Mouse (Mus musculus) neural tube, embryonic 15.5 days (tissue): ENCODE results near the gene Cfap57. TPM values are rescaled to one million over a fixed set of nuclear protein-coding genes. Genes with fewer than 3 reads are reported as not detected.

Source experiments
- ATAC-seq: fragments of 200-750 bp; cut with Nextera tagmentation; 2 replicates; pipeline ENCODE4 v1.8.0; 2017; ENCODE audit warnings: mild to moderate bottlenecking, moderate TSS enrichment, moderate library complexity; ENCODE audit not compliant: low FRiP score
- H3K27ac ChIP-seq: fragments of 300-500 bp; sonication (generic); replicated peaks from 2 replicates; pipeline ENCODE4 v1.5.1; 2015; ENCODE audit warnings: mild to moderate bottlenecking, inconsistent platforms
- H3K27me3 ChIP-seq: fragments of 300-500 bp; sonication (generic); replicated peaks from 2 replicates; pipeline ENCODE4 v1.6.1; 2015; ENCODE audit warnings: inconsistent platforms
- H3K36me3 ChIP-seq: fragments of 300-500 bp; sonication (generic); 2 replicates; pipeline ENCODE4 v1.6.1; 2015; ENCODE audit warnings: inconsistent platforms
- H3K4me1 ChIP-seq: fragments of 300-500 bp; sonication (generic); 2 replicates; pipeline ENCODE4 v1.6.1; 2015; ENCODE audit warnings: inconsistent platforms
- H3K4me2 ChIP-seq: fragments of 300-500 bp; sonication (generic); 2 replicates; pipeline ENCODE4 v1.6.1; 2015; ENCODE audit warnings: inconsistent platforms, mild to moderate bottlenecking, moderate library complexity
- H3K4me3 ChIP-seq: fragments of 300-500 bp; sonication (generic); replicated peaks from 2 replicates; pipeline ENCODE4 v1.5.1; 2015; ENCODE audit warnings: mild to moderate bottlenecking, inconsistent platforms
- H3K9ac ChIP-seq: fragments of 300-500 bp; sonication (generic); replicated peaks from 2 replicates; pipeline ENCODE4 v1.6.1; 2015; ENCODE audit warnings: mild to moderate bottlenecking, inconsistent platforms
- H3K9me3 ChIP-seq: fragments of 300-500 bp; sonication (generic); replicated peaks from 2 replicates; pipeline ENCODE4 v1.6.1; 2016; ENCODE audit warnings: inconsistent platforms
- WGBS: fragments of 180-500 bp; shearing (Covaris S2); methylation state at CpG from one replicate; pipeline ENCODE4 v1.1.7; 2015; ENCODE audit warnings: mixed read lengths; 5-methylcytosine and 5-hydroxymethylcytosine counted together
- polyA plus RNA-seq: library from polyadenylated mRNA; unstranded; fragments of >200 nt; fragmentation: Nextera tagmentation; extraction: Ambion mirVana; gene quantifications from 2 replicates; pipeline ENCODE4 v1.2.1, GENCODE M21; 2015

The Cfap57 gene
- polyA plus RNA-seq, 1 experiment from 2014 or later: 1.5 TPM

DNA sequence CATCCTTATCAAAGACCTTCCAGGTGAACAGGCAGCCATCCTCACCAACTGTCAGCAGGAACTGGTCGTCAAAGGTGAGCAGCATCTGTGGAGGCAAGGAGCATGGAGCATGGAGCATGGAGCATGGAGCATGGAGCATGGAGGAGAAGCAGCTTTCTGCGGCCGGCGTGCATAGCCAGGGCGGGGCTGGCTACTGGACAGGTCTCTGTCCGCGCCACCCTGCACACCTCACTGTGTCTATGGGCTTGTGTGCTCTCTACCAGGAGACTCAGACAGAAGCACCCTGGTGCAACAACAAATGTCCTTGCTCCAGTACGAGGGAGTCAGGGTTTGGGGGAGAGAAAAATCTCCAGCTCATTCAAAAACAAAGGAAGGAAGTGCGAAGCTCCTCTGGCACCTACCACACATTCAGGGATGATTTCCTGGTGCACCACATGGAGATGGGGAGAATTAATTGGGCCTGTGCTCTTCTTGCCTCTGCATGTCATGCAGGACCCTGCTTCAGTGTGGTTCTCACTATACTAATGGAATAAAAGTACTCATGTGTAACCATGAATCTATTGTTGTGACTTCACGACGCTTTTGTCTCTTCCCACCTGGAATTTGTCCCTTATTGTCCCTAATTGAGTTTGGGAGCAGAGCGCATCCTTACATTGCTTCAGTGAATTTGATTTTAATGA is 31.4 kb downstream of the Cfap57 start:
- ATAC-seq: peak; percentile 55; the same call in 1 of the 2 replicates
- H3K36me3 ChIP-seq: no peaks in the 10 kb centered on the region
- H3K9ac ChIP-seq: no peak overlapping the region
- 67% methylated on average over 12 of the region's 12 CpGs for WGBS
- H3K27ac ChIP-seq: peak overlapping the region; percentile 51
- peaks cover 17% of the 10 kb centered on the region; the same call in 1 of the 2 replicates for H3K4me1 ChIP-seq
- H3K9me3 ChIP-seq: peaks cover 3% of the 10 kb centered on the region; the same call in 1 of the 2 replicates
- H3K4me2 ChIP-seq: peak overlapping the region; percentile 25
- no peaks in the 10 kb centered on the region for H3K27me3 ChIP-seq
- H3K4me3 ChIP-seq: no peak overlapping the region

DNA sequence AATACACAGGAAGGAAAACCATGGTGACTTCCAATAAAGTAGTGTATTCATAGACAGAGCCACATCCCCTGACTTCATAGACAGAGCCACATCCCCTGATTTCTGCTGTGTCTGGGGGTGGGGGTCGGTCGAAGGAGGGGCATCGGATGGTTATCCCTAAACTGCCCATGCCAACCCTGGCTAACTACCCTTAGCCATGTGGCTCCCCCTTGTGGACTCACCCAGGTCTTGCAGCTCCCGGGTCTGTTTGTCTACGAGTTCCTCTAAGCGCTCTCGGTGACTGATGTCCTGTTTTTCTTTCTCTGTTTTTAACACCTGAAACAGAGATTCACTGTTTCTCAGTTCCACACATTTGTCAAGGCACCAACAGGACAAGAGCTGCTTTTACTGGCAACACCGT is 37.9 kb downstream of the Cfap57 start:
- no peak for ATAC-seq
- Histone ChIP-seq H3K4me2 (no peak overlapping the region), H3K36me3 (no peaks in the 10 kb centered on the region), H3K27me3 (no peaks in the 10 kb centered on the region), H3K4me1 (peaks cover 6% of the 10 kb centered on the region; the same call in 1 of the 2 replicates), H3K9me3 (peaks cover 3% of the 10 kb centered on the region; the same call in 1 of the 2 replicates), H3K4me3 (no peak overlapping the region), H3K9ac (no peak overlapping the region), H3K27ac (no peak overlapping the region)
- WGBS: 96% methylated on average over 8 of the region's 8 CpGs

DNA sequence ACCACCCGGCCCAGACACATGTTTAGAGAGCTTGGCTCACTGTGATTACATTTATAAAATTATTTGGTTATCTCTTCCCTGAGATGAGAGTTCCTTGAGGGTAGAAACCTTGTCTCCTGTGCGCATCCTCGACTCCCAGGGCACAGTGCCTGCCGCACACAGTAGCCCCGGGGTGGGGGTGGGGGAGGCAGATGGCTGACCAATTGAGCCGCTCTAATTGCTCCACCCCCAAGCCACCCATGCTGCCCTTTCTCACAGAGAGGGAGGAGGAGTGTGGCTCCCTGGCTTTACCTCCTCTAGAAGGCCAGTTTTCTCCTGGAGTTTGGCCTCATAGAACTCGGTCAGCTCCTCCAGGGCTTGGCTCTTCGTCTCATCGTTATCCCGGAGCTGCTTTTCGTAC is 39.1 kb downstream of the Cfap57 start:
- Histone ChIP-seq H3K9me3 (peaks cover 3% of the 10 kb centered on the region; the same call in 1 of the 2 replicates), H3K27me3 (no peaks in the 10 kb centered on the region), H3K36me3 (no peaks in the 10 kb centered on the region), H3K9ac (no peak overlapping the region), H3K4me3 (no peak overlapping the region), H3K27ac (no peak overlapping the region), H3K4me1 (no peaks in the 10 kb centered on the region), H3K4me2 (no peak overlapping the region)
- 35% methylated on average over 11 of the region's 11 CpGs for WGBS
- ATAC-seq: no peak

DNA sequence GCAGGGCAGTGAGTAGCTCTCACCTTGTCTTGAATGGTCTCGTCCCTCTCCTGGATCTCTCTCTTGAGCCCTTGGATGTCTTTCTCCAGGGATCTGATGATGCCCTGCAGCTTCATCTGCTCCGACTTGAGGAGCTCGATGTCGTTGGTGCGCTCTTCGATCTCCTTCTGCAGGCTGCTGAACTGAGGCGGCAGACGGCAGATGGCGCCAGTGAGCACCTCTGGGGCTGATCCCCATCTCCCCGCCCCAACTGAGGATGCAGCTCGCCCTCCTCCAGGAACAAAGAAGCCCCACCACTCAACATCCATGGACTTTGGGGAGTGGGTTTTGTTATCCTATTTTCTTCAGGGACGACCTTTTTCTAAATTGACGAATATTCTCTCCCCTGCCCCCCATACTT is 41.3 kb downstream of the Cfap57 start:
- no peak for ATAC-seq

DNA sequence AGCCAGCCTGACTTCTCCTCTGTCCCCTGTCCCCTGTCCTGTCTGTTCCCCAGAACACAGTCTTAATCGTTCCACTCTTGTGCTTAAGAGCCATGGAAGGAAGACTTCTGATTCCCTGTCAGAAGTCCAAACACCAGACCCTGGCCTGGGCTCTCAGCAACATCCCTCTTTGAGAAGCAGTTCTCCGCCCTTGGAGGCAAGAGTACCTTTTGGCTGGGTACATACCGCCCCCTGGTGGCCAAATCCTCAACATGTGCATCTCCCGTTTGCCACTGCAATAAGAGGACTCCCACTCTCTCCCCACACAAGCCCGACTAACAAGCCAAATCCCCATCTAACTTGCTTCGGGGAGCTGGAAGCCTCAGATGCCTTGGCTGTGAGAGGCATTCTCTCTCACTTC is 44.5 kb downstream of the Cfap57 start:
- no peaks in the 10 kb centered on the region for H3K36me3 ChIP-seq
- no peak overlapping the region for H3K4me3 ChIP-seq
- H3K27me3 ChIP-seq: no peaks in the 10 kb centered on the region
- no peak overlapping the region for H3K27ac ChIP-seq
- H3K9ac ChIP-seq: no peak overlapping the region
- no peak overlapping the region for H3K4me2 ChIP-seq
- peak; percentile 53; the same call in 1 of the 2 replicates for ATAC-seq
- 9% methylated on average over 6 of the region's 6 CpGs for WGBS
- H3K9me3 ChIP-seq: no peaks in the 10 kb centered on the region
- 0 out of 2 replicates have a peak, but pooled peaks cover 4% of the 10 kb centered on the region for H3K4me1 ChIP-seq

More for the DNA sequence above, 41.3 kb downstream of the Cfap57 start:
- Histone ChIP-seq H3K9me3 (peaks cover under 1% of the 10 kb centered on the region; the same call in 1 of the 2 replicates), H3K27ac (no peak overlapping the region), H3K4me2 (no peak overlapping the region), H3K4me3 (no peak overlapping the region), H3K36me3 (no peaks in the 10 kb centered on the region), H3K9ac (no peak overlapping the region), H3K4me1 (0 out of 2 replicates have a peak, but pooled peaks cover 4% of the 10 kb centered on the region), H3K27me3 (no peaks in the 10 kb centered on the region)
- WGBS: 58% methylated on average over 13 of the region's 13 CpGs

DNA sequence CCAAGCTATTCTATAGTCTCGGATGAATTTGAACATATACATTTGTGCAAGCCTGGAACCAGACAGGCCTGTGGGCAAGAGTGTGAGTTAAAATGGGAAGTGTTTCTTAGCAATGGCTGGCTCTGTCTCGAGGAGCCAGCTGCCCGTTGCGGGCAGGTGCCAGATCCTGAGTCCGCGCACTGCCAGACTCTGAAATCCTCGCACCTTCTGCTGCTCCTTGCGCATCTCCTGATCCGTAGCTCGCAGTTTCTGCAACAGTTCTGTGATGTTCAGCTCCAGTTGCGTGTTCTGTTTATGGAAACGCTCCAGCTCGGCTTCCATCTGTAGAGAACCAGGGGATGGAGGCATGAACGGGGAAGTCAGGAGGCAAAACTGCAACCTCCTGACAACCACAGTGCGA is 49.1 kb downstream of the Cfap57 start:
- no peak overlapping the region for H3K27ac ChIP-seq
- H3K4me2 ChIP-seq: no peak overlapping the region
- H3K9me3 ChIP-seq: no peaks in the 10 kb centered on the region
- H3K4me3 ChIP-seq: no peak overlapping the region
- H3K9ac ChIP-seq: no peak overlapping the region
- no peaks in the 10 kb centered on the region for H3K36me3 ChIP-seq
- H3K4me1 ChIP-seq: 0 out of 2 replicates have a peak, but pooled peaks cover 4% of the 10 kb centered on the region
- 87% methylated on average over 15 of the region's 15 CpGs for WGBS
- ATAC-seq: no peak
- no peaks in the 10 kb centered on the region for H3K27me3 ChIP-seq

DNA sequence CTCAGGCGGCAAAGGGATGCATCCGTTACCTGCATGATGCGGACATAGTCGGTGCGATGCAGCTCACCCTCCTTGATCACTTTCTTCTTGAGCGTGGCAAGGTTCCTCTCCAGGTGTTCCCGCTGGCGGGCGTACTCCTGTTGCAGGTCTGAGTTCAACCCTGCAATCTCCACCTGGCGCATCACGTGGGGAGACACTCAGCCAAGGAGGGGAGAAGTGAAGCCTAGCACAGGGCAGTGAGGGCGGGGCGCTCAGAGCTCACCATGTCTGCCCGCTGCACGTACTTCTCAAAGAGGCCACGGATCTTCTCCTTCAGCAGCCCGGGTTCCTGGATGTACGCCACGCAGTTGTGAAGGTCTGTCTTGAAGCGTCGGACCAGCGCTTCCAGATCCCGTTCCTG is 51.3 kb downstream of the Cfap57 start:
- WGBS: 81% methylated on average over 23 of the region's 23 CpGs

DNA sequence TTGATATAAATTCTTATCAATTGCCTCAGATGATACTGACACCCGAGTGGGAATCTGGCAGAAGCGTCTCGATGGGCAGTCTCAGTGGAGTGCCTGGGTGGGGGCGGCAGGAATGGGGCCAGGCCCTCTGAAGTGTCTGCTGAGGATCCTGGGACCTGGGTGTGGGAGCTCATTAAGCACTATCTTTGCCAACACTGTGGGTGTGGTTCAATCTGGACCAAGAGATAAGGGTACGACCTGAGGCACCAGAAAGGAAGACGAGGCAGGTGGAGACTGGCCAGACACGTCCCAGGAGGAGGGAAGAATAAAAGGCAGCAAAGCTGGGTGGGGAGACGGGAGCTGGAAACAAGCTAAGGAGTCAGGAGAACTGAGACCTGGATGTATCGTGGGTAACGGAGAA is 51.9 kb downstream of the Cfap57 start:
- no peak overlapping the region for H3K27ac ChIP-seq
- WGBS: 76% methylated on average over 10 of the region's 10 CpGs
- H3K36me3 ChIP-seq: no peaks in the 10 kb centered on the region
- H3K4me3 ChIP-seq: no peak overlapping the region
- no peak overlapping the region for H3K4me2 ChIP-seq
- H3K9me3 ChIP-seq: no peaks in the 10 kb centered on the region
- H3K4me1 ChIP-seq: no peaks in the 10 kb centered on the region
- no peaks in the 10 kb centered on the region for H3K27me3 ChIP-seq
- H3K9ac ChIP-seq: no peak overlapping the region
- no peak for ATAC-seq

More for the DNA sequence above, 51.3 kb downstream of the Cfap57 start:
- no peak for ATAC-seq
- H3K9me3 ChIP-seq: no peaks in the 10 kb centered on the region
- H3K4me3 ChIP-seq: no peak overlapping the region
- no peaks in the 10 kb centered on the region for H3K36me3 ChIP-seq
- H3K27me3 ChIP-seq: no peaks in the 10 kb centered on the region
- H3K4me1 ChIP-seq: no peaks in the 10 kb centered on the region
- H3K9ac ChIP-seq: no peak overlapping the region
- no peak overlapping the region for H3K4me2 ChIP-seq
- no peak overlapping the region for H3K27ac ChIP-seq

DNA sequence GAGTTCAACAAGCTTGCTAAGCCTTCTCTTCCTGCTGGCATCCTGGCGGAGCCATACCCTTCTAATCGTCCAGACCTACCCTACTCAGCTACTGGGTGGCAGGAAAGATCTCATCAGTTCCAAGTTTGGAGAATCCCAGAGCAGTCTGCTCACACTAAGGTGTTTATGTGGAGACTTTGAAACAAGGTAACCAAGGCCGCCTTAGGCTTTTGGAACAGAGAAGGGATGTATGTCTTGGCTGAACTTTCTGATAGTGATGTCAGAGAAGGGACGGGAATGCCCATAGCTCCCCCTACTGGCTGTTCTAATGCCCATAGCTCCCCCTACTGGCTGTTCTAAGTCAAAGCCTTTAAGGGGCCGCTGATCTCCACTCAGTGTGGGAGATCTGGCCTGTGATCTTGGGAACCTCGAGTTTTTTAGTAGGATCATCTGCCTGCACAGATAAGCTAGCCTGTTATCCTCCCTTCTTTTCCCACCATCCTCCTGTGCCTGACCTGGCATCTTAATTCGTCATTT is 54.4 kb downstream of the Cfap57 start:
- Histone ChIP-seq H3K27me3 (no peaks in the 10 kb centered on the region), H3K36me3 (no peaks in the 10 kb centered on the region), H3K4me2 (no peak overlapping the region), H3K4me3 (no peak overlapping the region), H3K27ac (no peak overlapping the region), H3K9ac (no peak overlapping the region), H3K4me1 (no peaks in the 10 kb centered on the region), H3K9me3 (no peaks in the 10 kb centered on the region)
- ATAC-seq: no peak
- 33% methylated on average over 7 of the region's 7 CpGs for WGBS

DNA sequence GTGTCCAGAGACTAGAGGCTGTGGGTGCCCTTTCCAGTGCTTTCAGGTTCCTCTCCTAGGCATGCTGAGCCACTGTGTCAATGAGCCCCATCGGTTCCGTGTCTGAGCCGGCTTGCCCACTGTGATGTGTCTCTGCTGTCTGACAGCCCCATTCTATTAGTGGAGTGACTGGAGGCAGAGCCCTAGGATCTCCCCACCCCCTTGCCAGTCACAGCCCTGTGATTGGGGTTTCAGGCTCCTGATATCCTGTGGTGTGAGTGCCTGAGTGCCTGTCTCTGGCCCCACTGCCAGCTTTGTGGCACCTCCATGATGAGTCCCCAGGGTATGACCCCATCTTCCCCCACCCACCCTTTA is 55.7 kb downstream of the Cfap57 start:
- no peak overlapping the region for H3K27ac ChIP-seq
- H3K4me3 ChIP-seq: no peak overlapping the region
- H3K27me3 ChIP-seq: no peaks in the 10 kb centered on the region
- H3K4me1 ChIP-seq: no peaks in the 10 kb centered on the region
- ATAC-seq: no peak
- H3K9me3 ChIP-seq: no peaks in the 10 kb centered on the region
- no peak overlapping the region for H3K4me2 ChIP-seq
- H3K9ac ChIP-seq: no peak overlapping the region
- no peaks in the 10 kb centered on the region for H3K36me3 ChIP-seq
- 70% methylated on average over 3 of the region's 3 CpGs for WGBS

DNA sequence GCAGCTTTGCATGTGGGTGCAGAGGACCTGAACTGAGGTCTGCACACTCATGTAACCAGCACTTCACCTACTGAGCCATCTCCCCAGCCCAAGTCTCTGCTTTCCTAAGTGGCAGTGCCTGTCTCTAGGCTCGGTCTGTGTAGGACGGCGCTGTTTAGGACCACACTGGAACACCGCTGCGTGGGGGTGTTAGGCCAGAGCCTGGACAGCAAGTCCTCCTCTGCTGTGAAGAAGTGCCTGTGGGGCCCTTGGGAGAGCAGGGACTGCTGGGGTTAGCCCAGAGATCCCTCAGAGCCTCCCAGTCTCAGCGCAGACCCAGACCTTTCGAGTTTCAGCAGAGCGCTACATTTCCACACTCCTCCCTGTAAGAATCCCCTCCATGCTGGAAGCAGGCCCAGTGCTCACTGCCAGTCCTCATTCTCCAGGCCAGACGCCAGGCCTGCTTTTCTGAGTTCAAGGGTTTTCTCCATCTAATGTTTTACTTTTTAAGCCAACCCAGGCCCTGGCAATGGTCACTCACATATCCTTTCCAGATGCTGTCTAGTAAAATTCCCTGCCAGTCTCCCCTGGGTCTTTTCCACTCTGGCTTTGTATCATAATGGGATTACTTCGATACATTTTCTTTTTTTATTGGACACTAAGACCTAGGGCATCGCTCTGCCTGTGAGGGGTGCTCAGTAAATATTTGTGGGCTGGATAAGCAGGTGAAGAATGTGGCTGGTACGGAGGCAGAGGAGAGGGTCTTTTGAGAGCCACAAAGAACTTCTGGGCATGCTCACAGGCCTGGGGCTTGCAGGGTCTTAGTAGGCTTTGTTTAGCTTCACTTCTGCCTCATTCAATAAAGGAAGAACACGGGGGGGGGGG is 56.3 kb downstream of the Cfap57 start:
- no peak overlapping the region for H3K27ac ChIP-seq
- 80% methylated on average over 13 of the region's 13 CpGs for WGBS
- ATAC-seq: no peak
- H3K9me3 ChIP-seq: no peaks in the 10 kb centered on the region
- H3K36me3 ChIP-seq: no peaks in the 10 kb centered on the region
- no peaks in the 10 kb centered on the region for H3K4me1 ChIP-seq
- H3K27me3 ChIP-seq: no peaks in the 10 kb centered on the region
- H3K9ac ChIP-seq: no peak overlapping the region
- H3K4me2 ChIP-seq: no peak overlapping the region
- no peak overlapping the region for H3K4me3 ChIP-seq
